13 mouse cellular contexts compared by ENCODE assay signal in genomic region chr5:92982673-92983072, GRCm38 (mm10).
A peak's percentile ranks its signal among the peaks of the same experiment; 100 is the strongest.
DNase-seq lines count a peak whose midpoint lies in the region; ATAC-seq and TF ChIP-seq lines count a peak whose summit lies in the region.
"Had no signal": no experiment of that assay in that cellular context is flagged by ENCODE, and none has a peak within 500 bp of the region (broad histone marks: within the 10 kb centered on the region; RNA-seq: fewer than 3 reads in every experiment).

No protein-coding gene starts in this region.

- H3K4me2 ChIP-seq in forebrain, postnatal 0 days (ENCODE audit: low read depth), result no peak overlapping the region
- no peak overlapping the region for H3K4me2 ChIP-seq in forebrain, embryonic 13.5 days
- no peak overlapping the region for H3K4me2 ChIP-seq in liver, embryonic 14.5 days (ENCODE audit: low read depth)
- H3K4me2 ChIP-seq in liver, embryonic 11.5 days, result no peak overlapping the region
- H3K4me2 ChIP-seq: lung, embryonic 15.5 days had no signal

- no peaks in the 10 kb centered on the region for H3K27me3 ChIP-seq in forebrain, postnatal 0 days (ENCODE audit: insufficient read depth, low read length)
- no peaks in the 10 kb centered on the region for H3K27me3 ChIP-seq in forebrain, embryonic 13.5 days
- no peaks in the 10 kb centered on the region for H3K27me3 ChIP-seq in liver, embryonic 14.5 days (ENCODE audit: control insufficient read depth, insufficient read depth, low read length)
- H3K27me3 ChIP-seq in liver, embryonic 11.5 days (replicated peaks; ENCODE audit: control insufficient read depth, insufficient read depth, low read length), result no peaks in the 10 kb centered on the region
- H3K27me3 ChIP-seq: lung, embryonic 15.5 days had no signal

- no peak overlapping the region for H3K27ac ChIP-seq in forebrain, postnatal 0 days (ENCODE audit: low read depth, low read length)
- H3K27ac ChIP-seq in forebrain, embryonic 13.5 days, result no peak overlapping the region
- H3K27ac ChIP-seq in liver, embryonic 14.5 days, result no peak overlapping the region
- H3K27ac ChIP-seq in liver, embryonic 11.5 days (ENCODE audit: low read depth, low read length), result no peak overlapping the region
- H3K27ac ChIP-seq in bone marrow, adult 2 months (ENCODE audit: control insufficient read depth, insufficient read depth, low read depth, low read length, poor library complexity), result no peak overlapping the region
- H3K27ac ChIP-seq: heart, embryonic 10.5 days; lung, embryonic 15.5 days had no signal

- no peak for TF ChIP-seq EP300 in liver, embryonic 14.5 days (IDR thresholded peaks at IDR 0.05; ENCODE audit: low read depth)

- ATAC-seq in forebrain, postnatal 0 days, result no peak
- ATAC-seq in forebrain, embryonic 13.5 days, result no peak
- no peak for ATAC-seq in liver, embryonic 14.5 days (ENCODE audit: insufficient read depth)
- no peak for ATAC-seq in liver, embryonic 11.5 days (replicated peaks; ENCODE audit: low FRiP score)
- ATAC-seq: forebrain, embryonic 16.5 days had no signal

- no peak for DNase-seq in forebrain, postnatal 0 days
- DNase-seq in liver, embryonic 14.5 days (ENCODE audit: low read depth in 3 of 3, low spot score in 3 of 3), result no peak
- DNase-seq in liver, embryonic 11.5 days (ENCODE audit: low spot score), result no peak
- DNase-seq in B cell, adult 2 months, result peak; percentile 40 to 42
- DNase-seq in frontal cortex, adult 2 months (ENCODE audit: extremely low spot score in 1 of 2, low spot score in 1 of 2), result no peak
- DNase-seq in layer of hippocampus, adult 9-10 months (ENCODE audit: low spot score), result no peak
- DNase-seq: layer of hippocampus, postnatal 36 days; right cerebral cortex, adult 18-20 months had no signal

- no peak overlapping the region for H3K9ac ChIP-seq in forebrain, postnatal 0 days
- no peak overlapping the region for H3K9ac ChIP-seq in forebrain, embryonic 13.5 days
- no peak overlapping the region for H3K9ac ChIP-seq in liver, embryonic 14.5 days (replicated peaks)
- H3K9ac ChIP-seq in liver, embryonic 11.5 days (ENCODE audit: low read depth, low read length), result no peak overlapping the region
- H3K9ac ChIP-seq: lung, embryonic 15.5 days had no signal

- H3K4me1 ChIP-seq in forebrain, postnatal 0 days (ENCODE audit: insufficient read depth), result no peaks in the 10 kb centered on the region
- H3K4me1 ChIP-seq in forebrain, embryonic 13.5 days, result no peaks in the 10 kb centered on the region
- no peaks in the 10 kb centered on the region for H3K4me1 ChIP-seq in liver, embryonic 14.5 days (replicated peaks; ENCODE audit: control insufficient read depth in 2 of 2, insufficient read depth in 2 of 2, low read length in 1 of 2)
- H3K4me1 ChIP-seq in liver, embryonic 11.5 days (replicated peaks; ENCODE audit: control insufficient read depth, insufficient read depth, low read length), result no peaks in the 10 kb centered on the region
- no peaks in the 10 kb centered on the region; the same call in none of the 2 replicates for H3K4me1 ChIP-seq in bone marrow, adult 2 months (ENCODE audit: control insufficient read depth, insufficient read depth, low read length)
- H3K4me1 ChIP-seq: heart, embryonic 10.5 days; lung, embryonic 15.5 days had no signal

- H3K9me3 ChIP-seq in forebrain, postnatal 0 days (ENCODE audit: low read length), result no peaks in the 10 kb centered on the region
- no peaks in the 10 kb centered on the region for H3K9me3 ChIP-seq in forebrain, embryonic 13.5 days (replicated peaks)
- no peaks in the 10 kb centered on the region for H3K9me3 ChIP-seq in liver, embryonic 14.5 days (ENCODE audit: control insufficient read depth, low read length)
- H3K9me3 ChIP-seq in liver, embryonic 11.5 days (ENCODE audit: control insufficient read depth, low read length), result no peaks in the 10 kb centered on the region
- H3K9me3 ChIP-seq: heart, embryonic 10.5 days; lung, embryonic 15.5 days had no signal

- H3K4me3 ChIP-seq in forebrain, postnatal 0 days (ENCODE audit: low read depth, low read length), result no peak overlapping the region
- no peak overlapping the region for H3K4me3 ChIP-seq in forebrain, embryonic 13.5 days
- no peak overlapping the region for H3K4me3 ChIP-seq in liver, embryonic 14.5 days (ENCODE audit: insufficient read depth in 1 of 2, low read depth in 2 of 2, low read length in 2 of 2)
- no peak overlapping the region for H3K4me3 ChIP-seq in liver, embryonic 11.5 days (ENCODE audit: low read depth, low read length)
- H3K4me3 ChIP-seq in bone marrow, adult 2 months (replicated peaks; ENCODE audit: control insufficient read depth, low read depth, low read length), result no peak overlapping the region
- H3K4me3 ChIP-seq: heart, embryonic 10.5 days; lung, embryonic 15.5 days had no signal

- TF ChIP-seq POLR2A in bone marrow, adult 2 months (IDR thresholded peaks at IDR 0.05; ENCODE audit: borderline replicate concordance, control insufficient read depth, low read depth, low read length), result no peak

- peak; percentile 14; the same call in 1 of the 2 replicates for TF ChIP-seq CTCF in forebrain, postnatal 0 days (IDR thresholded peaks at IDR 0.05; ENCODE audit: low read depth)
- TF ChIP-seq CTCF in liver, embryonic 14.5 days (IDR thresholded peaks at IDR 0.05; ENCODE audit: low read depth), result peak; percentile 24; the same call in 1 of the 2 replicates
- peak; percentile 17; the same call in 1 of the 2 replicates for TF ChIP-seq CTCF in bone marrow, adult 2 months (IDR thresholded peaks at IDR 0.05; ENCODE audit: control insufficient read depth, insufficient read depth, low read length)

- H3K36me3 ChIP-seq in forebrain, postnatal 0 days (ENCODE audit: insufficient read depth), result no peaks in the 10 kb centered on the region
- H3K36me3 ChIP-seq in forebrain, embryonic 13.5 days (ENCODE audit: poor library complexity, severe bottlenecking), result no peaks in the 10 kb centered on the region
- H3K36me3 ChIP-seq in liver, embryonic 14.5 days (replicated peaks; ENCODE audit: control insufficient read depth, insufficient read depth, low read depth), result no peaks in the 10 kb centered on the region
- H3K36me3 ChIP-seq in liver, embryonic 11.5 days (ENCODE audit: control insufficient read depth, insufficient read depth, low read length), result no peaks in the 10 kb centered on the region
- H3K36me3 ChIP-seq: heart, embryonic 10.5 days; lung, embryonic 15.5 days had no signal

Comparison
In these comparisons a context has a peak if more than half of its experiments do, and no peak if none do; other contexts are left out.
1. DNase-seq: peak in B cell, adult 2 months (2 of 2); none in forebrain, postnatal 0 days (single experiment), liver, embryonic 14.5 days (0 of 3), liver, embryonic 11.5 days (single experiment), frontal cortex, adult 2 months (0 of 2) and layer of hippocampus, adult 9-10 months (single experiment).
2. Peak in every context shown above with its lines, with median percentiles within 50 percentile points of each other: CTCF ChIP-seq.